Mouse (Mus musculus) intestine, embryonic 14.5 days (tissue): ENCODE data around the gene Gm47283. TPM values are rescaled to one million over a fixed set of nuclear protein-coding genes. Genes with fewer than 3 reads are reported as not detected.
A peak's percentile ranks its signal among the peaks of the same experiment; 100 is the strongest.
"Not testable (repeated sequence)": the region's sequence is repeated elsewhere in the genome, so short reads cannot be mapped to it uniquely, and the experiment has no call there.

Experiments used
- ATAC-seq: fragments of 200-750 bp; cut with Nextera tagmentation; replicated peaks from 2 replicates; pipeline ENCODE4 v1.8.0; 2017; ENCODE audit warnings: low read depth, moderate number of reproducible peaks, moderate TSS enrichment, moderate library complexity; ENCODE audit not compliant: low FRiP score, low TSS enrichment
- DNase-seq: peaks from one replicate; pipeline ENCODE4 v3.0.0-alpha.2; 2018; ENCODE audit warnings: low spot score
- H3K27ac ChIP-seq: fragments of 300-500 bp; sonication (generic); 2 replicates; pipeline ENCODE4 v1.5.1; 2014; ENCODE audit warnings: low read depth, mild to moderate bottlenecking, control low read depth
- H3K27me3 ChIP-seq: fragments of 300-500 bp; sonication (generic); replicated peaks from 2 replicates; pipeline ENCODE4 v1.6.1; 2014; ENCODE audit warnings: low read length, control low read depth; ENCODE audit not compliant: control insufficient read depth, insufficient read depth
- H3K36me3 ChIP-seq: fragments of 300-500 bp; sonication (generic); 2 replicates; pipeline ENCODE4 v1.6.1; 2014; ENCODE audit warnings: low read length, control low read depth; ENCODE audit not compliant: control insufficient read depth, insufficient read depth
- H3K4me1 ChIP-seq: fragments of 300-500 bp; sonication (generic); replicated peaks from 2 replicates; pipeline ENCODE4 v1.6.1; 2014; ENCODE audit warnings: low read length, control low read depth, mixed read lengths; ENCODE audit not compliant: control insufficient read depth, insufficient read depth
- H3K4me2 ChIP-seq: fragments of 300-500 bp; sonication (generic); 2 replicates; pipeline ENCODE4 v1.6.1; 2014; ENCODE audit warnings: low read length
- H3K4me3 ChIP-seq: fragments of 300-500 bp; sonication (generic); 2 replicates; pipeline ENCODE4 v1.5.1; 2014; ENCODE audit warnings: low read depth, low read length, control low read depth, mixed read lengths
- H3K9ac ChIP-seq: fragments of 300-500 bp; sonication (generic); 2 replicates; pipeline ENCODE4 v1.6.1; 2014; ENCODE audit warnings: mild to moderate bottlenecking, low read length
- H3K9me3 ChIP-seq: fragments of 300-500 bp; sonication (generic); 2 replicates; pipeline ENCODE4 v1.6.1; 2016; ENCODE audit warnings: low read length, control low read depth; ENCODE audit not compliant: control insufficient read depth
- WGBS: fragments of 180-500 bp; shearing (Covaris S2); extraction: QIAGEN DNeasy Blood & Tissue Kit; methylation state at CpG from one replicate; pipeline ENCODE4 v1.1.7; 2014; 5-methylcytosine and 5-hydroxymethylcytosine counted together
- polyA plus RNA-seq: library from polyadenylated mRNA; unstranded; fragments of >200 nt; fragmentation: Nextera tagmentation; extraction: Ambion mirVana; gene quantifications from 2 replicates; pipeline ENCODE4 v1.2.1, GENCODE M21; 2014

The Gm47283 gene
- not detected in 2 replicates for polyA plus RNA-seq

DNA sequence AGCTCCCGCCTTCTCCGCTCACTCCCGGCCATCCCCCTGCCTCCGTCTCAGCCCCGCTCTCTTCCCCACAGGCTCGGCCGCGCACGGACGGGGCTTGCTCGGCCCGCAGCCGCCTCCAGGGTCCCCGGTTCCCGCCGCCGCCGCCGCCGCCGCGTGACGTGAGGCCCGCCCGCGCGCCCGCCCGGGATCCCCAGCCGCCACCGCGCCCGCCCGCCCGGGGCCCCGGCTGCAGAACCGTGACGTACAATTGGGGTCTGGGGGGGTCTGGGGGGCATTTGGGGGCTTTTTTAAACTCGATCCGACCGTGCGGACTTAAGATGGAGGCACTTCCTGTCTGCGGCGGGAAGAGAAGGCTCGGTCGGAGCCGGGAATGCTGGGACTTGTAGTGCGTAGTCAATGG is at the start of gene Gm47283:
Gm47283 (plus strand) TSS at position 301 of the 400 bp plus-strand sequence.
- DNase-seq: not testable (repeated sequence)

DNA sequence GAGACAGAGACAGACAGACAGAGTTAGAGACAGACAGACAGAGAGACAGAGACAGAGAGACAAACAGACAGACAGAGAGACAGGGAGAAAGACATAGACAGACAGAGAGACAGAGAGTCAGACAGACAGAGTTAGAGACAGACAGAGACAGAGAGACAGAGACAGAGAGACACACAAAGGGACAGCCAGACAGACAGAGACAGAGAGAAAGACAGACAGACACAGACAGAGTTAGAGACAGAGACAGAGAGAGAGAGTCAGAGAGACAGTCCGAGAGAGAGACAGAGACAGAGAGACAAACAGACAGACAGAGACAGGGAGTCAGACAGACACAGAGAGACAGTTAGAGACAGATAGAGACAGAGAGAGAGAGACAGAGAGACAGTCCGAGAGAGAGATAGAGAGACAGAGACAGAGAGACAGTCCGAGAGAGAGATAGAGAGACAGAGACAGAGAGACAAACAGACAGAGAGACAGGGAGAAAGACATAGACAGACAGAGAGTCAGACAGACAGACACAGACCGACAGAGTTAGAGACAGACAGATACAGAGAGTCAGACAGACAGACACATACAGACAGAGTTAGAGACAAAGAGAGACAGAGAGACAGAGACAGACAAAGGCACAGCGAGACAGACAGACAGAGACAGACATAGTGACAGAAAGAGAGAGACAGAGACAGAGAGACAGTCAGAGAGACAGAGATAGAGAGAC is 49.2 kb upstream of the Gm47283 start:
- H3K4me1 ChIP-seq, ATAC-seq, H3K9ac ChIP-seq, H3K4me3 ChIP-seq, DNase-seq, H3K4me2 ChIP-seq, H3K27me3 ChIP-seq, H3K27ac ChIP-seq: not testable (repeated sequence)
- 86% methylated on average over 1 of the region's 5 CpGs for WGBS
- peaks cover 36% of the 10 kb centered on the region for H3K9me3 ChIP-seq
- peaks cover 46% of the 10 kb centered on the region for H3K36me3 ChIP-seq

More for the DNA sequence above, at the start of gene Gm47283:
- H3K9ac ChIP-seq, H3K27me3 ChIP-seq, H3K27ac ChIP-seq, H3K4me3 ChIP-seq, ATAC-seq, H3K4me2 ChIP-seq, H3K4me1 ChIP-seq, H3K9me3 ChIP-seq, H3K36me3 ChIP-seq: not testable (repeated sequence)
- WGBS: no CpG with 5 or more reads among the region's 48 CpGs

DNA sequence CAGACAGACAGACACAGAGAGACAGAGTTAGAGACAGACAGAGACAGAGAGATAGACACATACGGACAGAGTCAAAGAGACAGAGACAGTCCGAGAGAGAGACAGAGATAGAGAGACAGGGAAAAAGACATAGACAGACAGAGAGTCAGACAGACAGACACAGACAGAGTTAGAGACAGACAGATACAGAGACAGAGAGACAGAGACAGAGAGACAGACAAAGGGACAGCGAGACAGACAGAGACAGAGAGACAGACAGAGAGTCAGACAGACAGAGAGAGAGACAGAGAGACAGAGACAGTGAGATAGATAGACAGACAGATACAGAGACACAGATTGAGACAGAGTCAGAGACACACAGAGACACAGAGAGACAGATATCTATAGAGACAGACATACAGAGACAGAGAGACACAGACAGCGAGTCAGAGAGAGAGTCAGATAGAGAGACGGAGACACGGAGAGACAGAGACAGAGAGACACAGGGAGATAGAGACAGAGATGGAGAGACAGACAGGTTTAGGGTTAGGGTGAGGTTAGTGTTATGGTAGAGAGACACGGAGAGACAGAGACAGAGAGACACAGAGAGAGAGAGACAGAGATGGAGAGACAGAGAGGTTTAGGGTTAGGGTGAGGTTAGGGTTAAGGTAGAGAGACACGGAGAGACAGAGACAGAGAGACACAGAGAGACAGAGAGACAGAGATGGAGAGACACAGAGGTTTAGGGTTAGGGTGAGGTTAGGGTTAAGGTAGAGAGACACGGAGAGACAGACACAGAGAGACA is 48.1 kb upstream of the Gm47283 start:
- H3K9ac ChIP-seq, H3K4me3 ChIP-seq, H3K27me3 ChIP-seq, ATAC-seq, H3K4me1 ChIP-seq, H3K27ac ChIP-seq, H3K4me2 ChIP-seq: not testable (repeated sequence)
- DNase-seq: peak; percentile 52
- 84% methylated on average over 4 of the region's 9 CpGs for WGBS
- Histone ChIP-seq H3K36me3 (peaks cover 52% of the 10 kb centered on the region), H3K9me3 (peaks cover 44% of the 10 kb centered on the region)

DNA sequence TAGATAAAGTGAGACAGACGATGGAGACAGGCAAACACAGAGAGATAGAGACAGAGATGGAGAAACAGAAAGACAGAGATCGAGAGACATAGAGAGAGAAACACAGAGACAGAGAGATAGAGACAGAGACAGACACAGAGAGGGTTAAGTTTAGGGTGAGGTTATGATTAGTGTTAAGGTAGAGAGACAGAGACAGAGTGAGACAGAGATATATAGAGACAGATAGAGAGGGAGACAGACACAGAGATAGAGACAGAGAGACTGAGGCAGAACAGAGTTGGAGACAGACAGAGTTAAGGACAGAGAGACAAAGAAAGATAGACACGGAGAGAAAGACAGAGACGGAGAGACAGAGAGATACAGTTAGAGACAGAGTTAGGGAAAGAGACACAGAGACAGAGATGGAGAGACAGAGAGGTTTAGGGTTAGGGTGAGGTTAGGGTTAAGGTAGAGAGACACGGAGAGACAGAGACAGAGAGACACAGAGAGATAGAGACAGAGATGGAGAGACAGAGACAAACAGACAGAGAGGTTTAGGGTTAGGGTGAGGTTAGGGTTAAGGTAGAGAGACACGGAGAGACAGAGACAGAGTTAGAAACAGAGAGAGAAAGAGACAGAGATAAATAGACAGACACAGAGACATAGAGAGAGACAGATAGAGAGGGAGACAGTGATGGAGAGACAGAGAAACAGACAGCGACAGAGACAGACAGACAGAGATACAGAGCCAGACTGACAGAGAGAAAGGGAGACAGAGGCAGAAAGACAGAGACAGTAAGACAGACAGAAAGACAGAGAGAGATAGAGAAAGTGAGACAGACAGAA is 46.7 kb upstream of the Gm47283 start:
- DNase-seq (no peak), ATAC-seq (no peak)
- H3K4me3 ChIP-seq: no peak overlapping the region
- no peak overlapping the region for H3K27ac ChIP-seq
- no peak overlapping the region for H3K9ac ChIP-seq
- 84% methylated on average over 7 of the region's 7 CpGs for WGBS
- no peaks in the 10 kb centered on the region for H3K4me1 ChIP-seq
- H3K9me3 ChIP-seq: peaks cover 58% of the 10 kb centered on the region
- H3K27me3 ChIP-seq: no peaks in the 10 kb centered on the region
- no peak overlapping the region for H3K4me2 ChIP-seq
- H3K36me3 ChIP-seq: peaks cover 54% of the 10 kb centered on the region

- no peak overlapping the region for H3K4me2 ChIP-seq
- H3K27me3 ChIP-seq: no peaks in the 10 kb centered on the region
- 92% methylated on average over 1 of the region's 1 CpGs for WGBS
- H3K9ac ChIP-seq: no peak overlapping the region
- no peaks in the 10 kb centered on the region for H3K4me1 ChIP-seq
- no peak for ATAC-seq
- peaks cover 54% of the 10 kb centered on the region for H3K36me3 ChIP-seq
- H3K4me3 ChIP-seq: no peak overlapping the region
- H3K9me3 ChIP-seq: peaks cover 62% of the 10 kb centered on the region
- no peak overlapping the region for H3K27ac ChIP-seq
- DNase-seq: no peak
Observed at GRCm38 (mm10) chrY:90738431-90738680, 46.2 kb upstream of the Gm47283 start.

DNA sequence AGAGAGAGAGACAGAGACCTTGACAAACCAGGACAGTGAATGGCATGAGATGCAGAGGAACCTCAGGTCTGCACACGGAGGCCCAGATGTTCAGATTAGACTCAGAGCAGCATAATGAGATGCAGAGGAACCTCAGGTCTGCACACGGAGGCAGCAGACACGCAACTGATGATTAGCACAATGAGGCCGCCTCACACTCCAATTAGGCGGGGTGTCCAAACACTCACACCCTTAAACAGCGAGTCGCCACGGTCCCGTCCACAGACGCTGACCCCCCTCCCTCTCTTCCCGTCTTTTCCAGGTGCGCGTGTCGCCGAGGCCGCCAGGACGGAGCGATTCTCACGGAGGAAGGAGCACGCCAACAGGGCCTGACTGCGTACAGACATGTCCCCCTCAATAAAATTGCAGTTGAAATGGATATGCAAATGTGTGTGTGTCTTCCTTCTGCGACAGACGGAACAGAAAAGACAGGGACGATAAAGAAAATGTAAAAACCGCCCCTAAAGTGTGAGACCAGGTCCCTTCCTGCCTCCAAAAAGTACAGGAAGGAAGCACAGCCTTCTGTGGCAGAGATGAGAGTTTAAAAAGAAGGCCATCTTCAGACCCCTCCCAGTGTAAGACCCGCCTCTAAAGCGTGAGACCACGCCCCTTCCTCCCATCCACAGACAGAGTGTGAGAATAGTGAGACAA is 45.6 kb upstream of the Gm47283 start:
- H3K9ac ChIP-seq, H3K27me3 ChIP-seq, H3K4me2 ChIP-seq, H3K4me1 ChIP-seq, H3K27ac ChIP-seq, H3K4me3 ChIP-seq: not testable (repeated sequence)
- H3K36me3 ChIP-seq: peaks cover 54% of the 10 kb centered on the region
- WGBS: 83% methylated on average over 28 of the region's 28 CpGs
- H3K9me3 ChIP-seq: peaks cover 66% of the 10 kb centered on the region
- ATAC-seq (peak; percentile 51), DNase-seq (peak; percentile 88)

DNA sequence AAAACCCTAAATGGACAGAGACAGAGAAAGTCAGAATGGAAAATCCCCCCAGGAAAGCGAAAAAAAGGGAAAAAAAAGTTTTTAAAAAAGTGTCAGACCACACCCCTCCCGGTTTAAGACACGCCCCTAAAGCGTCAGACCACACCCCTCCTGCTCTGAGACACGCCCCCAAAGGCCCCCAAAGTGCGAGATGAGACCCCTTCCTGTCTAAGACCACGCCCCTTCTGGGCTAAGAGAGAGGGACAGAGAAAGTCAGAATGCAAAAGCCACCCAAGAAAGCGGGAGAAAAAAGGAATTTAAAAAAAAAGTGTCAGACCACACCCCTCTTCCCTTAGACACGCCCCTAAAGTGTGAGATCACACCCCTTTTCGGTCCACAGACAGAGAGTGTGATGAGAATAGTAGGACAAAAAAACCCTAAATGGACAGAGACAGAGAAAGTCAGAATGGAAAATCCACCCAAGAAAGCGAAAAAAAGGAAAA is 45.0 kb upstream of the Gm47283 start:
- DNase-seq (peak; percentile 72), ATAC-seq (peak; percentile 6; the same call in 1 of the 2 replicates)
- H3K4me1 ChIP-seq, H3K4me2 ChIP-seq, H3K9ac ChIP-seq, H3K27ac ChIP-seq, H3K27me3 ChIP-seq, H3K4me3 ChIP-seq: not testable (repeated sequence)
- H3K9me3 ChIP-seq: peaks cover 67% of the 10 kb centered on the region
- WGBS: 61% methylated on average over 11 of the region's 11 CpGs
- peaks cover 49% of the 10 kb centered on the region for H3K36me3 ChIP-seq

GRCm38 (mm10) chrY:90740013-90740561 is 44.5 kb upstream of the Gm47283 start:
- Histone ChIP-seq H3K9me3 (peaks cover 66% of the 10 kb centered on the region), H3K27me3 (no peaks in the 10 kb centered on the region), H3K9ac (no peak overlapping the region), H3K36me3 (peaks cover 47% of the 10 kb centered on the region), H3K4me1 (no peaks in the 10 kb centered on the region), H3K4me2 (no peak overlapping the region), H3K27ac (no peak overlapping the region), H3K4me3 (no peak overlapping the region)
- ATAC-seq (peak; percentile 11; the same call in 1 of the 2 replicates), DNase-seq (peak; percentile 89)
- WGBS: 60% methylated on average over 14 of the region's 14 CpGs
